Mouse (Mus musculus): Measurements from ENCODE around the gene Tnfsf14. TPM values are rescaled to one million over a fixed set of nuclear protein-coding genes. Genes with fewer than 3 reads are reported as not detected.

Gene Tnfsf14
- polyA plus RNA-seq (2012; rRNA removed), result 0.08 TPM in 1 of 2 replicates, not detected in the other

- Histone ChIP-seq H3K27ac (ENCODE audit: insufficient read depth, low read length) (no peak within 1 kb of the TSS), H3K4me1 (ENCODE audit: control insufficient read depth, insufficient read depth, low read length) (no peaks in the 10 kb centered on the region), H3K4me3 (ENCODE audit: insufficient read depth, low read length) (no peak within 1 kb of the TSS)
- TF ChIP-seq POLR2A (IDR thresholded peaks at IDR 0.05; ENCODE audit: extremely low read depth, insufficient read depth, low read length) (no peak), CTCF (IDR thresholded peaks at IDR 0.05; ENCODE audit: extremely low read depth, insufficient read depth, low read length) (no peak)
Observed at GRCm38 (mm10) chr17:57194041-57194507, at the start of gene Tnfsf14. Gene Tnfsf14 (minus strand): TSS chr17:57194177.

GRCm38 (mm10) chr17:57237181-57237580, 43.2 kb upstream of the Tnfsf14 start:
- TF ChIP-seq POLR2A (IDR thresholded peaks at IDR 0.05; ENCODE audit: extremely low read depth, insufficient read depth, low read length) (no peak), CTCF (IDR thresholded peaks at IDR 0.05; ENCODE audit: extremely low read depth, insufficient read depth, low read length) (no peak)
- Histone ChIP-seq H3K4me1 (ENCODE audit: control insufficient read depth, insufficient read depth, low read length) (no peaks in the 10 kb centered on the region), H3K4me3 (ENCODE audit: insufficient read depth, low read length) (no peak overlapping the region), H3K27ac (ENCODE audit: insufficient read depth, low read length) (no peak overlapping the region)

GRCm38 (mm10) chr17:57235803-57236202, 41.8 kb upstream of the Tnfsf14 start:
- H3K4me3 ChIP-seq (ENCODE audit: insufficient read depth, low read length), result no peak overlapping the region
- H3K4me1 ChIP-seq (ENCODE audit: control insufficient read depth, insufficient read depth, low read length), result no peaks in the 10 kb centered on the region
- no peak overlapping the region for H3K27ac ChIP-seq (ENCODE audit: insufficient read depth, low read length)
- TF ChIP-seq POLR2A (IDR thresholded peaks at IDR 0.05; ENCODE audit: extremely low read depth, insufficient read depth, low read length), result no peak
- TF ChIP-seq CTCF (IDR thresholded peaks at IDR 0.05; ENCODE audit: extremely low read depth, insufficient read depth, low read length), result no peak

GRCm38 (mm10) chr17:57234254-57234928, 40.4 kb upstream of the Tnfsf14 start:
- Histone ChIP-seq H3K4me3 (ENCODE audit: insufficient read depth, low read length) (no peak overlapping the region), H3K4me1 (ENCODE audit: control insufficient read depth, insufficient read depth, low read length) (no peaks in the 10 kb centered on the region), H3K27ac (ENCODE audit: insufficient read depth, low read length) (no peak overlapping the region)
- TF ChIP-seq CTCF (IDR thresholded peaks at IDR 0.05; ENCODE audit: extremely low read depth, insufficient read depth, low read length) (no peak), POLR2A (IDR thresholded peaks at IDR 0.05; ENCODE audit: extremely low read depth, insufficient read depth, low read length) (no peak)

- Histone ChIP-seq H3K4me1 (ENCODE audit: control insufficient read depth, insufficient read depth, low read length) (no peaks in the 10 kb centered on the region), H3K4me3 (ENCODE audit: insufficient read depth, low read length) (no peak overlapping the region), H3K27ac (ENCODE audit: insufficient read depth, low read length) (no peak overlapping the region)
- no peak for TF ChIP-seq POLR2A (IDR thresholded peaks at IDR 0.05; ENCODE audit: extremely low read depth, insufficient read depth, low read length)
- no peak for TF ChIP-seq CTCF (IDR thresholded peaks at IDR 0.05; ENCODE audit: extremely low read depth, insufficient read depth, low read length)
Observed at GRCm38 (mm10) chr17:57233038-57233437, 39.1 kb upstream of the Tnfsf14 start.

GRCm38 (mm10) chr17:57232200-57232599, 38.2 kb upstream of the Tnfsf14 start:
- TF ChIP-seq CTCF (IDR thresholded peaks at IDR 0.05; ENCODE audit: extremely low read depth, insufficient read depth, low read length), result no peak
- no peak overlapping the region for H3K4me3 ChIP-seq (ENCODE audit: insufficient read depth, low read length)
- H3K4me1 ChIP-seq (ENCODE audit: control insufficient read depth, insufficient read depth, low read length), result no peaks in the 10 kb centered on the region
- H3K27ac ChIP-seq (ENCODE audit: insufficient read depth, low read length), result no peak overlapping the region

- H3K4me3 ChIP-seq (ENCODE audit: insufficient read depth, low read length), result no peak overlapping the region
- no peak for TF ChIP-seq CTCF (IDR thresholded peaks at IDR 0.05; ENCODE audit: extremely low read depth, insufficient read depth, low read length)
- TF ChIP-seq POLR2A (IDR thresholded peaks at IDR 0.05; ENCODE audit: extremely low read depth, insufficient read depth, low read length), result no peak
Observed at GRCm38 (mm10) chr17:57231321-57231771, 37.4 kb upstream of the Tnfsf14 start.

GRCm38 (mm10) chr17:57230728-57231125, 36.8 kb upstream of the Tnfsf14 start:
- TF ChIP-seq POLR2A (IDR thresholded peaks at IDR 0.05; ENCODE audit: extremely low read depth, insufficient read depth, low read length), result no peak
- no peak for TF ChIP-seq CTCF (IDR thresholded peaks at IDR 0.05; ENCODE audit: extremely low read depth, insufficient read depth, low read length)
- no peak overlapping the region for H3K27ac ChIP-seq (ENCODE audit: insufficient read depth, low read length)
- H3K4me3 ChIP-seq (ENCODE audit: insufficient read depth, low read length), result no peak overlapping the region
- no peaks in the 10 kb centered on the region for H3K4me1 ChIP-seq (ENCODE audit: control insufficient read depth, insufficient read depth, low read length)

More at GRCm38 (mm10) chr17:57231321-57231771, 37.4 kb upstream of the Tnfsf14 start:
- H3K4me1 ChIP-seq (ENCODE audit: control insufficient read depth, insufficient read depth, low read length), result no peaks in the 10 kb centered on the region
- H3K27ac ChIP-seq (ENCODE audit: insufficient read depth, low read length), result no peak overlapping the region

- TF ChIP-seq CTCF (IDR thresholded peaks at IDR 0.05; ENCODE audit: extremely low read depth, insufficient read depth, low read length), result no peak
- H3K4me3 ChIP-seq (ENCODE audit: insufficient read depth, low read length), result no peak overlapping the region
- no peak overlapping the region for H3K27ac ChIP-seq (ENCODE audit: insufficient read depth, low read length)
- H3K4me1 ChIP-seq (ENCODE audit: control insufficient read depth, insufficient read depth, low read length), result no peaks in the 10 kb centered on the region
Observed at GRCm38 (mm10) chr17:57229851-57230727, 36.1 kb upstream of the Tnfsf14 start.
